Mouse (Mus musculus): ENCODE measurements at regions not wholly inside any gene's neighbourhood (a gene's known extent, or its start where the extent isn't known, plus 50 kb on each side); places are given as distances from the start of the nearest gene placed in this dataset.

GRCm38 (mm10) chr8:5457619-5458018, 352.5 kb upstream of the Slc10a2 start:
- no peak for TF ChIP-seq CTCF (IDR thresholded peaks at IDR 0.05; ENCODE audit: extremely low read depth, insufficient read depth, insufficient read length, insufficient replicate concordance)
- no peak for TF ChIP-seq POLR2A (IDR thresholded peaks at IDR 0.05; ENCODE audit: low read depth, low read length)
